15 mouse cellular contexts compared by ENCODE assay signal in genomic region chr19:26069908-26070307, GRCm38 (mm10).
DNase-seq lines count a peak whose midpoint lies in the region; ATAC-seq and TF ChIP-seq lines count a peak whose summit lies in the region.
"Had no signal": no experiment of that assay in that cellular context is flagged by ENCODE, and none has a peak within 500 bp of the region (broad histone marks: within the 10 kb centered on the region; RNA-seq: fewer than 3 reads in every experiment).

No protein-coding gene starts in this region.

- no peak overlapping the region for H3K27ac ChIP-seq in left cerebral cortex, adult 2 months
- H3K27ac ChIP-seq: neural tube, embryonic 13.5 days had no signal

- DNase-seq in cerebellum, postnatal 14 days = peak; percentile 3 to 14
- no peak for DNase-seq in left cerebral cortex, adult 2 months (ENCODE audit: extremely low spot score in 1 of 2, low spot score in 2 of 2)
- no peak for DNase-seq in left cerebral cortex, postnatal 36 days (ENCODE audit: low spot score in 2 of 2)
- DNase-seq in thymus, postnatal 4 days = peak; percentile 9
- no peak for DNase-seq in thymus, adult 18-20 months
- no peak for DNase-seq in adrenal gland, adult 8-10 months
- DNase-seq in yolk sac, embryonic 10.5 days (ENCODE audit: low spot score) = no peak
- DNase-seq: cerebellum, adult 9-10 months; gastrocnemius, postnatal 25 days; heart, postnatal 4 days; spleen, adult 18-20 months had no signal

- intact Hi-C loops in left cerebral cortex, adult 2 months (cut with DNase I) = no loop called here
- intact Hi-C loops in left cerebral cortex, postnatal 36 days (cut with DNase I) = loop anchor here (5.0 kb wide), 1 partner anchor 32 kb away; no protein-coding TSS in a partner anchor

- TF ChIP-seq CTCF in left cerebral cortex, adult 2 months (IDR thresholded peaks at IDR 0.05) = peak; percentile 27

- ATAC-seq in cerebellum, adult (ENCODE audit: insufficient number of reproducible peaks, low FRiP score, low TSS enrichment) = no peak
- ATAC-seq: forebrain, embryonic 16.5 days had no signal

- H3K4me3 ChIP-seq in left cerebral cortex, adult 2 months = no peak overlapping the region
- H3K4me3 ChIP-seq: erythroblast, embryonic 14.5 days; neural tube, embryonic 13.5 days had no signal

Comparison
In these comparisons a context has a peak if more than half of its experiments do, and no peak if none do; other contexts are left out.
1. DNase-seq: peak in cerebellum, postnatal 14 days (2 of 2) and thymus, postnatal 4 days (single experiment); none in left cerebral cortex, adult 2 months (0 of 2), left cerebral cortex, postnatal 36 days (0 of 2), thymus, adult 18-20 months (0 of 2), adrenal gland, adult 8-10 months (single experiment) and yolk sac, embryonic 10.5 days (single experiment).